In genomic region chr15:36371382-36371781, GRCm38 (mm10) we compare ENCODE assay signal across 12 mouse cellular contexts.
DNase-seq lines count a peak whose midpoint lies in the region; ATAC-seq and TF ChIP-seq lines count a peak whose summit lies in the region.
"Had no signal": no experiment of that assay in that cellular context is flagged by ENCODE, and none has a peak within 500 bp of the region (broad histone marks: within the 10 kb centered on the region; RNA-seq: fewer than 3 reads in every experiment).

No protein-coding gene starts in this region.

- H3K4me1 ChIP-seq in intestine, embryonic 14.5 days (replicated peaks; ENCODE audit: control insufficient read depth, insufficient read depth, low read length): peaks cover 21% of the 10 kb centered on the region
- peaks cover 7% of the 10 kb centered on the region; the same call in 1 of the 2 replicates for H3K4me1 ChIP-seq in intestine, postnatal 0 days (replicated peaks; ENCODE audit: control insufficient read depth, insufficient read depth, low read length)
- peaks cover 21% of the 10 kb centered on the region for H3K4me1 ChIP-seq in limb, embryonic 10.5 days
- peaks cover 22% of the 10 kb centered on the region for H3K4me1 ChIP-seq in forebrain, embryonic 13.5 days

- no peaks in the 10 kb centered on the region for H3K9me3 ChIP-seq in intestine, embryonic 14.5 days (ENCODE audit: control insufficient read depth, low read length)
- no peaks in the 10 kb centered on the region for H3K9me3 ChIP-seq in intestine, postnatal 0 days (ENCODE audit: control insufficient read depth)
- H3K9me3 ChIP-seq in limb, embryonic 10.5 days (replicated peaks): no peaks in the 10 kb centered on the region
- H3K9me3 ChIP-seq in forebrain, embryonic 13.5 days (replicated peaks): no peaks in the 10 kb centered on the region

- no peak for TF ChIP-seq CTCF in intestine, postnatal 0 days (IDR thresholded peaks at IDR 0.05; ENCODE audit: low read depth)

- ATAC-seq in intestine, embryonic 14.5 days (replicated peaks; ENCODE audit: low FRiP score, low TSS enrichment, low read depth): no peak
- ATAC-seq in intestine, postnatal 0 days: no peak
- no peak for ATAC-seq in erythroid progenitor cell, adult 5-6 weeks (replicated peaks; ENCODE audit: low FRiP score, poor library complexity, severe bottlenecking)
- no peak for ATAC-seq in forebrain, embryonic 13.5 days
- ATAC-seq: forebrain, embryonic 14.5 days had no signal

- no peaks in the 10 kb centered on the region for H3K36me3 ChIP-seq in intestine, embryonic 14.5 days (ENCODE audit: control insufficient read depth, insufficient read depth, low read length)
- H3K36me3 ChIP-seq in intestine, postnatal 0 days (ENCODE audit: control insufficient read depth, insufficient read depth): no peaks in the 10 kb centered on the region
- no peaks in the 10 kb centered on the region for H3K36me3 ChIP-seq in limb, embryonic 10.5 days
- no peaks in the 10 kb centered on the region for H3K36me3 ChIP-seq in forebrain, embryonic 13.5 days (ENCODE audit: poor library complexity, severe bottlenecking)

- H3K4me3 ChIP-seq in intestine, embryonic 14.5 days (ENCODE audit: low read depth, low read length): no peak overlapping the region
- no peak overlapping the region for H3K4me3 ChIP-seq in intestine, postnatal 0 days (ENCODE audit: low read depth, low read length)
- no peak overlapping the region for H3K4me3 ChIP-seq in limb, embryonic 10.5 days
- H3K4me3 ChIP-seq in forebrain, embryonic 13.5 days: no peak overlapping the region

- no peak overlapping the region for H3K27ac ChIP-seq in intestine, embryonic 14.5 days (ENCODE audit: low read depth)
- no peak overlapping the region for H3K27ac ChIP-seq in intestine, postnatal 0 days (ENCODE audit: low read depth, low read length)
- no peak overlapping the region for H3K27ac ChIP-seq in limb, embryonic 10.5 days
- no peak overlapping the region for H3K27ac ChIP-seq in forebrain, embryonic 13.5 days

- H3K27me3 ChIP-seq in intestine, embryonic 14.5 days (replicated peaks; ENCODE audit: control insufficient read depth, insufficient read depth, low read length): no peaks in the 10 kb centered on the region
- H3K27me3 ChIP-seq in intestine, postnatal 0 days (replicated peaks; ENCODE audit: control insufficient read depth, insufficient read depth, low read length): no peaks in the 10 kb centered on the region
- peaks cover 28% of the 10 kb centered on the region for H3K27me3 ChIP-seq in limb, embryonic 10.5 days (ENCODE audit: low read depth, poor library complexity, severe bottlenecking)
- peaks cover 17% of the 10 kb centered on the region for H3K27me3 ChIP-seq in forebrain, embryonic 13.5 days

- DNase-seq in intestine, embryonic 14.5 days (ENCODE audit: low spot score): peak; percentile 50
- DNase-seq in A20 (ENCODE audit: low read depth, low spot score): peak; percentile 77
- DNase-seq in adrenal gland, postnatal 10 days: peak; percentile 35
- peak; percentile 23 for DNase-seq in limb, embryonic 10.5 days (ENCODE audit: low spot score)
- no peak for DNase-seq in frontal cortex, postnatal 10 days (ENCODE audit: low spot score in 2 of 2)
- DNase-seq: cerebellum, postnatal 10 days; heart, postnatal 10 days; right cerebral cortex, postnatal 25 days had no signal

- no peak overlapping the region for H3K9ac ChIP-seq in intestine, embryonic 14.5 days (ENCODE audit: low read length)
- H3K9ac ChIP-seq in intestine, postnatal 0 days (ENCODE audit: low read depth, low read length): no peak overlapping the region
- no peak overlapping the region for H3K9ac ChIP-seq in forebrain, embryonic 13.5 days

- no peak overlapping the region for H3K4me2 ChIP-seq in intestine, embryonic 14.5 days (ENCODE audit: low read length)
- H3K4me2 ChIP-seq in intestine, postnatal 0 days (replicated peaks; ENCODE audit: low read depth): no peak overlapping the region
- no peak overlapping the region for H3K4me2 ChIP-seq in forebrain, embryonic 13.5 days

Comparison
In these comparisons a context has a peak if more than half of its experiments do, and no peak if none do; other contexts are left out.
1. DNase-seq: peak in intestine, embryonic 14.5 days (single experiment), A20 (single experiment), adrenal gland, postnatal 10 days (single experiment) and limb, embryonic 10.5 days (single experiment); none in frontal cortex, postnatal 10 days (0 of 2).